Mouse (Mus musculus): Measurements from ENCODE around the gene Rap1gap2. TPM values are rescaled to one million over a fixed set of nuclear protein-coding genes. Genes with fewer than 3 reads are reported as not detected.

Gene Rap1gap2
- polyA plus RNA-seq, 1 experiment from 2014 or later, result 5.0 TPM

DNA sequence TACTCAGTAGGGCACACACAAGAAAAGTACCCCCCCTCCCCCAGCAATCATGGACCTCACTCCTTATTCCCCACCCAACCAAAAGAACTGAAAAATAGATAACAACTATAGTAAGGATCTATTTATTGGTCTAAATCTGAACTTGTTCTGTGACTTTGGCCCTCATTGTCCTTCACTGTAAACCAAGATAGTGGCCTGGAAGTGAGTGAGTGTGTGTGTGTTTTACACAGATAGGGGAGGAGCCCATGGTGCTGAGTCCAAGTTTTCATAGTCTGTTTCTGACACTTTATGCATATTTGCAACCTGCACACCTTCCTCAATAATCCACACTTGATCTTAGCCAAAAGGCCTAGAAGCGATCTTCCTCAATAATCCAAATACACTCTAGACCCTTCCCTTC, 38.0 kb upstream of the Rap1gap2 start:
- Histone ChIP-seq H3K9me3 (ENCODE audit: control insufficient read depth, low read length) (no peaks in the 10 kb centered on the region), H3K4me3 (ENCODE audit: low read length) (peak overlapping the region; percentile 98), H3K27me3 (ENCODE audit: control insufficient read depth, insufficient read depth, low read length) (no peaks in the 10 kb centered on the region), H3K27ac (ENCODE audit: low read depth, low read length) (peak overlapping the region; percentile 13; the same call in 1 of the 2 replicates), H3K36me3 (ENCODE audit: control insufficient read depth, insufficient read depth, low read length) (no peaks in the 10 kb centered on the region), H3K4me1 (ENCODE audit: control insufficient read depth, insufficient read depth, low read length) (peaks cover 37% of the 10 kb centered on the region), H3K9ac (ENCODE audit: low read depth, low read length) (peak overlapping the region; percentile 90; the same call in 1 of the 2 replicates), H3K4me2 (replicated peaks; ENCODE audit: low read depth, low read length) (peak overlapping the region; percentile 90)
- 8% methylated on average over 1 of the region's 1 CpGs for WGBS
- peak; percentile 1; the same call in 1 of the 2 replicates for ATAC-seq (ENCODE audit: low FRiP score, low TSS enrichment)

DNA sequence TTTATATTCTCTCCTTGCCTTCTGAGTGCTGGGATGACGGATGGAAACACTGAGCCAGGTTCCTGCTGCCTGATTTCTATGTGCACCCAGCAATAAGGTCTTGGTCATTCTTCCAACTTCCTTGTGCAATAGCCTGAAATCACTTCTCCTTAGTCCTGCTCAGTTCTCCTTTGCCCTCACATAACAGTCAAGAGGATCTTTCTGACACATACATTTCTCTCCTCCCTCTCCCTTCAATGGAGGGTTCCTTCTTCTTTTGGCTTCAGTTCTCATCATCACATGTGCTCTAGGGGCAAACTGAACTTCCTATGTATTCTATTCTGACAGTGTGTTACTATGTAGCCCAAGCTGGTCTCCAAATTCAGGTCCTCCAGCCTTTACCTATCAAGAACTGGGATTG, 37.3 kb upstream of the Rap1gap2 start:
- Histone ChIP-seq H3K4me1 (ENCODE audit: control insufficient read depth, insufficient read depth, low read length) (peaks cover 30% of the 10 kb centered on the region), H3K27me3 (ENCODE audit: control insufficient read depth, insufficient read depth, low read length) (no peaks in the 10 kb centered on the region), H3K4me2 (replicated peaks; ENCODE audit: low read depth, low read length) (no peak overlapping the region), H3K36me3 (ENCODE audit: control insufficient read depth, insufficient read depth, low read length) (no peaks in the 10 kb centered on the region), H3K9ac (ENCODE audit: low read depth, low read length) (no peak overlapping the region), H3K9me3 (ENCODE audit: control insufficient read depth, low read length) (no peaks in the 10 kb centered on the region), H3K27ac (ENCODE audit: low read depth, low read length) (no peak overlapping the region), H3K4me3 (ENCODE audit: low read length) (no peak overlapping the region)
- no peak for ATAC-seq (ENCODE audit: low FRiP score, low TSS enrichment)
- WGBS, result 80% methylated on average over 1 of the region's 1 CpGs

DNA sequence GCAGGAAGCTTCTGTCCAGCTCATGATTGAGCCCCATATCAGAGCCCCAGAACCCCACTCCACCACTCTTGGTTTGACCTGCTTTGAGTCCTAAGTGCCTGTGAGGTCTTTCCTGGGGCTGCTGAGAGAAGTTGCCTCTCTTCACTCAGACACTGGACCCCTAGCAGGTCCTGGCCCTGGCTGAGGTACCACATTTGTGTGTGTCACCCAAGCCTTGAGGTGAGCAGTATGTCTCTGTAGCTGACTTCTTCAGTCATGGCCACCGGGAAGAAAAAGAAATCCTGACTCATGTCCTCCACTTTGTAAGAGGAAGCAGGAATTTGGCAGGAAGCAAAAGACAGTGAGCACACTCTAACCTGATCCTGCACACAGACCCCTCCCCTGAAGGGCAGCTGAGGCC, 28.9 kb upstream of the Rap1gap2 start:
- no peak for ATAC-seq (ENCODE audit: low FRiP score, low TSS enrichment)
- H3K27ac ChIP-seq (ENCODE audit: low read depth, low read length), result no peak overlapping the region
- H3K4me1 ChIP-seq (ENCODE audit: control insufficient read depth, insufficient read depth, low read length), result peaks cover 15% of the 10 kb centered on the region
- H3K9ac ChIP-seq (ENCODE audit: low read depth, low read length), result no peak overlapping the region
- H3K4me3 ChIP-seq (ENCODE audit: low read length), result no peak overlapping the region
- no peaks in the 10 kb centered on the region; the same call in 1 of the 2 replicates for H3K27me3 ChIP-seq (ENCODE audit: control insufficient read depth, insufficient read depth, low read length)
- H3K9me3 ChIP-seq (ENCODE audit: control insufficient read depth, low read length), result no peaks in the 10 kb centered on the region
- WGBS, result 77% methylated on average over 1 of the region's 1 CpGs
- no peaks in the 10 kb centered on the region for H3K36me3 ChIP-seq (ENCODE audit: control insufficient read depth, insufficient read depth, low read length)
- H3K4me2 ChIP-seq (replicated peaks; ENCODE audit: low read depth, low read length), result no peak overlapping the region

DNA sequence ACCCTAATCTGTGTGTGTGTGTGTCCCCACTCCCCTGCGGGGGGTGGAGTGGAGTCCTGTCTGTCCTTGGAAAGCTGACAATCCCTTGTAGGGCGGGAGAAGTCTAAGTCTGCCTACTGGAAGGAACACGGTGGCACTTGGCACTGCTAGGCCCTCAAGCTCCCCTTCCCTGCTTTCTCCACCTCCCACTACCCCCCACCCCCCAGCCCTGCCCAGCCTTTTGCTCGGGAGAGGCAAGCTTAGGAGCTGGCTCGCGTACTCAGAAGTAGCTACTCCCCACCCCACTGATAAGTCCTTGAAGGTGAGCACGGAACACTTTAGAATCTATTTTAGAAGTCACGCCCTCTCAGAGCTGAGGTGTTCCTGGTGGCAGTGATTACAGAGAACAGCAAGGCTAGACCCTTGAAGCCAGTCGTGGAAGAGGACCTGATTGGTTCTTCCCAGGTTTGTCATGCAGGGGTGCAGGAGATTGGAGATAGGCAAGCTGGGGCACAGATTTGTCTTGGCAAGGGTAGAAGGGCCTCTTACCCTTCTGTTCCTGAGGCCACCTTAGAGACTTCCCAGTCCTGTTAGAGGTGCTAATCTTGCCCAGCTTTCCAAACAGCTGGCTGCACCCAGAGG, 28.2 kb upstream of the Rap1gap2 start:
- peak overlapping the region; percentile 94 for H3K4me2 ChIP-seq (replicated peaks; ENCODE audit: low read depth, low read length)
- peak overlapping the region; percentile 83 for H3K9ac ChIP-seq (ENCODE audit: low read depth, low read length)
- peak overlapping the region; percentile 52; the same call in 1 of the 2 replicates for H3K27ac ChIP-seq (ENCODE audit: low read depth, low read length)
- no peaks in the 10 kb centered on the region for H3K36me3 ChIP-seq (ENCODE audit: control insufficient read depth, insufficient read depth, low read length)
- H3K4me1 ChIP-seq (ENCODE audit: control insufficient read depth, insufficient read depth, low read length), result peaks cover 15% of the 10 kb centered on the region
- WGBS, result 7% methylated on average over 9 of the region's 9 CpGs
- H3K4me3 ChIP-seq (ENCODE audit: low read length), result peak overlapping the region; percentile 77
- no peaks in the 10 kb centered on the region; the same call in 1 of the 2 replicates for H3K27me3 ChIP-seq (ENCODE audit: control insufficient read depth, insufficient read depth, low read length)
- ATAC-seq (ENCODE audit: low FRiP score, low TSS enrichment), result no peak; the same call in 1 of the 2 replicates
- no peaks in the 10 kb centered on the region for H3K9me3 ChIP-seq (ENCODE audit: control insufficient read depth, low read length)

DNA sequence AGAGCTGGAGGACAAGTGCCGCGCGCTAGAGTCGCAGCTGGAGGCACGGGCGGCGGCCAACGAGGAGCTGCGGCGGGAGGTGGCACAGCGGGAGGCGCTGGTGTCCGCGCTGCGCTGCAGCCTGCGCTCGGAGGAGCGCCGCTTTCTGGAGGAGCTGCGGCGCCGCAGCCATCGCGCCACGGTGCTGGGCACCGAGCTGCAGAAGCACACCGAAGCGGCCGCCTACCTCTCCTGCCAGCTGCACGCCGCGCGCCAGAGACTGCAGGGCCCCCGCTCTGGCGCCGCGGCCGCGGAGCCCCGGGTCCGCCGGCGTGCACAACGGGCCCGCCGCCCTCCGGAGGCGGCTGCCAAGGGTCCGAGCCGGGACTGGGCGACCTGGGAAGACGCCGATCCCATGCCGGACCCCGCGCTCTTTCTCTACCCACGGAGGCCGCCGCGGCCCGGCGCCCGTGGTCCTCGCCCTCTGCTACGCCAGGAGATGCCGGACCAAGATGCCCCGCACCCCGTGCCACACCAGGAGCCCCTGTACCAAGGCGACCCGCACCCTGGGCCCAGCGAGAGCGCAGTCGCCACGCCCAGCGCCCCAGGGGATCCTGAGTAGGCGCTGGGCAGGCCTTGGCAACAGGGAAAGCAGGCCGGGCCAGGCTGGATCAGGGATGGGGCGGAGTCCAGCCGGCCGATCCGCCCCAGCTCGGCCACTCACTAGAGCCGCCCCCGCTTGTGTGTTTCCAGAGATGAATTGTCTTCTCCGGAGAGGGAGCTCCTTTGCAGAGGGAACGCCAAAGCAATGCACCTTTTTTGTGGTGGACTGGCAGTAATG, 27.5 kb upstream of the Rap1gap2 start:
- no peaks in the 10 kb centered on the region for H3K36me3 ChIP-seq (ENCODE audit: control insufficient read depth, insufficient read depth, low read length)
- H3K9ac ChIP-seq (ENCODE audit: low read depth, low read length), result peak overlapping the region; percentile 83
- peak overlapping the region; percentile 80 for H3K27ac ChIP-seq (ENCODE audit: low read depth, low read length)
- H3K4me2 ChIP-seq (replicated peaks; ENCODE audit: low read depth, low read length), result peak overlapping the region; percentile 94
- H3K9me3 ChIP-seq (ENCODE audit: control insufficient read depth, low read length), result no peaks in the 10 kb centered on the region
- ATAC-seq (ENCODE audit: low FRiP score, low TSS enrichment), result peak; percentile 92
- peak overlapping the region; percentile 77 for H3K4me3 ChIP-seq (ENCODE audit: low read length)
- H3K27me3 ChIP-seq (ENCODE audit: control insufficient read depth, insufficient read depth, low read length), result no peaks in the 10 kb centered on the region; the same call in 1 of the 2 replicates
- H3K4me1 ChIP-seq (ENCODE audit: control insufficient read depth, insufficient read depth, low read length), result peaks cover 15% of the 10 kb centered on the region
- WGBS, result under 1% methylated on average over 80 of the region's 86 CpGs

DNA sequence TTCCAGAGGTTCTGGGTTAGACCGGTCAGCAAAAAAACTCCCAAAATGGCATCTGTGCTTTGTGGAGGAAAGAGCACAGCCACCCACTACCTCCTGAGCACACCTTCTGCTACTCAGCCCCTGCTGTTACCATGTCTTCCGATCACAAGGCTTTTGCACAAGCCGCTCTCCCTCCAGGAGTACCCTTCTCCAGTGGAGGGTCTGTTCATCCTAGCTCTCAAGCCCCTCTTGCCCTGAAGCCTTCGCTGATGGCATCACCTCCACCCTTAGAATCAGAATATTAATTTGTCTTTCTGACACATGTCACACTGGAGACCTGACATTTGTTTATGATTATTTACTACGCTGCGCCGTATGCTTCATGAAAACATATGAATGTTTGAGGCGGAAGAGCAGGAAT, 26.8 kb upstream of the Rap1gap2 start:
- H3K27ac ChIP-seq (ENCODE audit: low read depth, low read length), result peak overlapping the region; percentile 80; the same call in 1 of the 2 replicates
- ATAC-seq (ENCODE audit: low FRiP score, low TSS enrichment), result no peak

DNA sequence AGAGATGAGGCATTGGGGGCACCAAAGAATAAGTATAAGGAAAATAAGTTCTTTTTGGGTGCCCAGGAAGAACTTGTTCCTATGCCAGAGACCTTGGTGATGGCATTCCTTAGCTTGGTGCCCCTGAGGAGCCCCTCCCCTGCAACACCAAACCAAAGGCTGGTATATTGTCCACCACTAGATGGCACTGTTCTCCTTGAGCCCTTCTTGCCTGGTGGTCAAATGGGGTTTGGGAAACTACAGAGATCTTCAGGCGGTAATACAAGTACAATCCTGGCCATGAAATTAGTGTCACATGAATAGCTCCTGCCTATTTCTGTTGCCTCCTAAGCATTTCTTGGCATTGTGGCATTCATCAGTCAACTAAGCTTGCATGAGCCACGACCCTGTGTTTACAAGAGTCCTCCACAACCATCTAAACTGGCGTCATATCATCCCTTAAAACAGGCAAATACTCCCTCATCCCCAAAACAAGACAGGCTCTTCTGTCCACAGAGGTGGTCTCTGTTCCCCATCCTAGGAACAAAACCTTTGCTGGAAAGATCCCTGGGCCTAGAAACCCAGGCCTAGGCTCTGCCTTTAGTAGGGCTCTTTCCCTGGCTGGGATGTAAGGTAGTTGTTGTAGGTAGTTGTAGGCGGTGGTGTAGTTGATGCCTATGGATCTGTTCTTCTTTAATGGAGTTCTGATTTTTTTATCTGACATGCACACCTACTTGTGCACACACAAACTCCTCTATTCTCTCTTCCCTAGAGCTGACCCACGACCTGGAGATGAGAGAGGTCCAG, 24.0 kb upstream of the Rap1gap2 start:
- H3K4me1 ChIP-seq (ENCODE audit: control insufficient read depth, insufficient read depth, low read length), result peaks cover 15% of the 10 kb centered on the region
- H3K9me3 ChIP-seq (ENCODE audit: control insufficient read depth, low read length), result no peaks in the 10 kb centered on the region
- no peak overlapping the region for H3K27ac ChIP-seq (ENCODE audit: low read depth, low read length)
- no peaks in the 10 kb centered on the region for H3K36me3 ChIP-seq (ENCODE audit: control insufficient read depth, insufficient read depth, low read length)
- H3K27me3 ChIP-seq (ENCODE audit: control insufficient read depth, insufficient read depth, low read length), result no peaks in the 10 kb centered on the region
- WGBS, result 65% methylated on average over 5 of the region's 5 CpGs
- ATAC-seq (ENCODE audit: low FRiP score, low TSS enrichment), result no peak
- no peak overlapping the region for H3K9ac ChIP-seq (ENCODE audit: low read depth, low read length)
- no peak overlapping the region for H3K4me3 ChIP-seq (ENCODE audit: low read length)
- H3K4me2 ChIP-seq (replicated peaks; ENCODE audit: low read depth, low read length), result no peak overlapping the region

More for the DNA sequence above, 26.8 kb upstream of the Rap1gap2 start:
- Histone ChIP-seq H3K4me1 (ENCODE audit: control insufficient read depth, insufficient read depth, low read length) (peaks cover 15% of the 10 kb centered on the region), H3K4me2 (replicated peaks; ENCODE audit: low read depth, low read length) (peak overlapping the region; percentile 94), H3K27me3 (ENCODE audit: control insufficient read depth, insufficient read depth, low read length) (no peaks in the 10 kb centered on the region; the same call in 1 of the 2 replicates), H3K9me3 (ENCODE audit: control insufficient read depth, low read length) (no peaks in the 10 kb centered on the region), H3K4me3 (ENCODE audit: low read length) (peak overlapping the region; percentile 77), H3K9ac (ENCODE audit: low read depth, low read length) (peak overlapping the region; percentile 83; the same call in 1 of the 2 replicates), H3K36me3 (ENCODE audit: control insufficient read depth, insufficient read depth, low read length) (no peaks in the 10 kb centered on the region)
- 25% methylated on average over 8 of the region's 8 CpGs for WGBS

DNA sequence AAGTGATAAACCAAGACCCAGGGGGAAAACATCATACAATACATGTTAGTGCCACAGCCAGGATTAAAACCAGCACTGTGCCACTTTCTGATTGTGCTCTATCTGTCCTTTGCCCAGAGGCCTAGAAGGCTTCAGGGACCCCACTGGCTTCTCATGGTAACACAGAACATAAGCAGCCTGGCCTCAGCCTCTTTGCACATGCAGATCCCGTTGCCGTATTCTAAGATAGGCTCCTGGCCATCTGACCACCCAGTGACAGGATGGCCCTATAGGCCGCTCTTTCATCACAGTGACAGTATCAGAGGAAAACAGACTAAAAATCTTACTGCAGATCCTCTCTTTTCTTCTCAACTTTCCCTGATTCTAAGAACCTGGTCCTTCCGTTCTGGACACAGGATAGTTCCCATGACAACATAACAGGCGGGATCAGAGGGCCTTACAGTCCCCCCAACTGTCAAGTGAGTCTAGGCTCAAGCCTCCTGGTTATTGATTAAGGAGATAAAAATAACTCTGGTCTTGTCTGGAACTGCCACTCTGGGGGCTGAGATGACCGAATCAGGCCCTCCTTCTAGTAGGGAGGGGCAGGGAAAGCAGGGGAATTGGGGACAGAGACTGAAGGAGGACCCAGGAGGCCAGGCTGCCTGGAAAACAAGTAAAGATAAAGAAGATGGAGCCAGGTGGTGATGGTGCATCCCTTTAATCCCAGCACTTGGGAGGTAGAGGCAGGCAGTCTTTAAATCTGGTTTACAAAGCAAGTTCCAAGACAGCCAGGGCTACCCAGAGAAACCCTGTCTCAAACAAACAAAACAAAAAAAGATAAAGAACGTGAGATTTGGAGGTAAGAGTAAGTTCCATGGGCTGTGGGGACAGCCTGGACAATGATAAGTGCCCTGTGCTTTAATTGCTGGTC, 21.4 kb upstream of the Rap1gap2 start:
- Histone ChIP-seq H3K4me1 (ENCODE audit: control insufficient read depth, insufficient read depth, low read length) (no peaks in the 10 kb centered on the region; the same call in 1 of the 2 replicates), H3K27me3 (ENCODE audit: control insufficient read depth, insufficient read depth, low read length) (no peaks in the 10 kb centered on the region), H3K36me3 (ENCODE audit: control insufficient read depth, insufficient read depth, low read length) (no peaks in the 10 kb centered on the region), H3K4me3 (ENCODE audit: low read length) (no peak overlapping the region), H3K27ac (ENCODE audit: low read depth, low read length) (no peak overlapping the region), H3K9ac (ENCODE audit: low read depth, low read length) (no peak overlapping the region), H3K9me3 (ENCODE audit: control insufficient read depth, low read length) (no peaks in the 10 kb centered on the region), H3K4me2 (replicated peaks; ENCODE audit: low read depth, low read length) (no peak overlapping the region)
- ATAC-seq (ENCODE audit: low FRiP score, low TSS enrichment), result no peak
- 72% methylated on average over 7 of the region's 7 CpGs for WGBS
